Mouse (Mus musculus) limb, embryonic 14.5 days (tissue): ENCODE data around the gene Cldn10. TPM values are rescaled to one million over a fixed set of nuclear protein-coding genes. Genes with fewer than 3 reads are reported as not detected.

Experiments used
- ATAC-seq: fragments of 200-750 bp; cut with Nextera tagmentation; 2 replicates; pipeline ENCODE4 v1.8.0; 2017; ENCODE audit warnings: low read depth, moderate number of reproducible peaks, moderate TSS enrichment; ENCODE audit not compliant: low FRiP score
- DNase-seq: peaks from one replicate; pipeline ENCODE4 v3.0.0-alpha.2; 2015; ENCODE audit warnings: low spot score
- H3K27ac ChIP-seq: fragments of 300-500 bp; sonication (generic); replicated peaks from 2 replicates; pipeline ENCODE4 v1.5.1; 2014; ENCODE audit warnings: low read depth, mild to moderate bottlenecking, low read length, moderate library complexity, mixed read lengths
- H3K27me3 ChIP-seq: fragments of 300-500 bp; sonication (generic); 2 replicates; pipeline ENCODE4 v1.6.1; 2014; ENCODE audit warnings: low read length, mixed read lengths; ENCODE audit not compliant: control insufficient read depth, insufficient read depth
- H3K36me3 ChIP-seq: fragments of 300-500 bp; sonication (generic); 2 replicates; pipeline ENCODE4 v1.6.1; 2014; ENCODE audit warnings: mild to moderate bottlenecking, low read length, moderate library complexity, mixed read lengths; ENCODE audit not compliant: control insufficient read depth, insufficient read depth
- H3K4me1 ChIP-seq: fragments of 300-500 bp; sonication (generic); 2 replicates; pipeline ENCODE4 v1.6.1; 2014; ENCODE audit warnings: antibody characterized with exemption, low read length, mixed read lengths; ENCODE audit not compliant: control insufficient read depth, insufficient read depth
- H3K4me2 ChIP-seq: fragments of 300-500 bp; sonication (generic); replicated peaks from 2 replicates; pipeline ENCODE4 v1.6.1; 2014; ENCODE audit warnings: low read depth, mild to moderate bottlenecking, low read length, moderate library complexity; ENCODE audit not compliant: severe bottlenecking
- H3K4me3 ChIP-seq: fragments of 300-500 bp; sonication (generic); replicated peaks from 2 replicates; pipeline ENCODE4 v1.5.1; 2014; ENCODE audit warnings: low read length
- H3K9ac ChIP-seq: fragments of 300-500 bp; sonication (generic); 2 replicates; pipeline ENCODE4 v1.6.1; 2014; ENCODE audit warnings: mild to moderate bottlenecking, low read depth, low read length, moderate library complexity; ENCODE audit not compliant: severe bottlenecking
- H3K9me3 ChIP-seq: fragments of 300-500 bp; sonication (generic); 2 replicates; pipeline ENCODE4 v1.6.1; 2016; ENCODE audit warnings: low read length; ENCODE audit not compliant: control insufficient read depth
- POLR2A ChIP-seq: fragments of 200-500 bp; IDR thresholded peaks from 2 replicates; pipeline ENCODE4 v1.8.0; 2012; ENCODE audit warnings: inconsistent platforms, mild to moderate bottlenecking, moderate library complexity, borderline replicate concordance; ENCODE audit not compliant: insufficient read depth, insufficient read length; ENCODE audit errors: extremely low read depth
- WGBS: fragments of 180-500 bp; shearing (Covaris S2); extraction: QIAGEN DNeasy Blood & Tissue Kit; methylation state at CpG from one replicate; pipeline ENCODE4 v1.1.7; 2014; 5-methylcytosine and 5-hydroxymethylcytosine counted together
- polyA plus RNA-seq, 2 experiments: library from polyadenylated mRNA; depleted of rRNA in 1 of 2; stranded (reverse) in 1 of 2; unstranded in 1 of 2; fragments of >200 nt; fragmentation: Nextera tagmentation in 1 of 2; extraction: Ambion mirVana in 1 of 2; gene quantifications; 2 replicates each; pipeline versions ENCODE4 v1.2.1 to v1.2.3; 2012 to 2014

Cldn10 gene
- polyA plus RNA-seq (2012; rRNA removed) (0.61 and 0.65 TPM in 2 replicates), polyA plus RNA-seq (2014; fragmentation: Nextera tagmentation; extraction: Ambion mirVana) (1.4 and 1.8 TPM in 2 replicates)

- no peak within 1 kb of the TSS for H3K27ac ChIP-seq
- H3K27me3 ChIP-seq = no peaks in the 10 kb centered on the region
- H3K9me3 ChIP-seq = no peaks in the 10 kb centered on the region
- H3K4me3 ChIP-seq = no peak within 1 kb of the TSS
- ATAC-seq (no peak), DNase-seq (no peak)
- H3K4me2 ChIP-seq = no peak within 1 kb of the TSS
- H3K36me3 ChIP-seq = no peaks in the 10 kb centered on the region
- H3K9ac ChIP-seq = no peak within 1 kb of the TSS
- TF ChIP-seq POLR2A = no peak
- WGBS = 57% methylated on average over 4 of the region's 4 CpGs
- no peaks in the 10 kb centered on the region for H3K4me1 ChIP-seq
Measured at GRCm38 (mm10) chr14:118787621-118788020, at the start of gene Cldn10. Gene Cldn10, plus strand, starts transcription at chr14:118787908.

- Histone ChIP-seq H3K4me1 (no peaks in the 10 kb centered on the region), H3K27me3 (no peaks in the 10 kb centered on the region), H3K9me3 (0 out of 2 replicates have a peak, but pooled peaks cover 3% of the 10 kb centered on the region), H3K4me2 (no peak overlapping the region), H3K27ac (no peak overlapping the region), H3K9ac (no peak overlapping the region), H3K4me3 (no peak overlapping the region), H3K36me3 (no peaks in the 10 kb centered on the region)
- DNase-seq (no peak), ATAC-seq (no peak)
- no peak for TF ChIP-seq POLR2A
Measured at GRCm38 (mm10) chr14:118741780-118742179, 45.9 kb upstream of the Cldn10 start.

GRCm38 (mm10) chr14:118742862-118743261, 44.8 kb upstream of the Cldn10 start:
- TF ChIP-seq POLR2A = no peak
- no peaks in the 10 kb centered on the region for H3K36me3 ChIP-seq
- H3K9ac ChIP-seq = no peak overlapping the region
- no peaks in the 10 kb centered on the region for H3K27me3 ChIP-seq
- DNase-seq = no peak
- no peak overlapping the region for H3K27ac ChIP-seq
- no peak overlapping the region for H3K4me3 ChIP-seq
- ATAC-seq = no peak
- 72% methylated on average over 5 of the region's 5 CpGs for WGBS
- H3K9me3 ChIP-seq = 0 out of 2 replicates have a peak, but pooled peaks cover 3% of the 10 kb centered on the region
- no peaks in the 10 kb centered on the region for H3K4me1 ChIP-seq
- no peak overlapping the region for H3K4me2 ChIP-seq

GRCm38 (mm10) chr14:118749068-118749467, 38.6 kb upstream of the Cldn10 start:
- H3K4me3 ChIP-seq = no peak overlapping the region
- no peaks in the 10 kb centered on the region for H3K9me3 ChIP-seq
- no peaks in the 10 kb centered on the region for H3K27me3 ChIP-seq
- WGBS = 88% methylated on average over 2 of the region's 2 CpGs
- H3K4me1 ChIP-seq = no peaks in the 10 kb centered on the region
- H3K27ac ChIP-seq = no peak overlapping the region
- no peak for DNase-seq
- TF ChIP-seq POLR2A = no peak
- no peak overlapping the region for H3K4me2 ChIP-seq
- no peak overlapping the region for H3K9ac ChIP-seq
- ATAC-seq = no peak
- H3K36me3 ChIP-seq = no peaks in the 10 kb centered on the region

- 48% methylated on average over 4 of the region's 4 CpGs for WGBS
- no peak for ATAC-seq
- no peak for TF ChIP-seq POLR2A
Measured at GRCm38 (mm10) chr14:118749715-118750114, 38.0 kb upstream of the Cldn10 start.

More at GRCm38 (mm10) chr14:118749715-118750114, 38.0 kb upstream of the Cldn10 start:
- no peaks in the 10 kb centered on the region for H3K4me1 ChIP-seq
- DNase-seq = no peak
- H3K9me3 ChIP-seq = no peaks in the 10 kb centered on the region
- no peak overlapping the region for H3K4me3 ChIP-seq
- H3K4me2 ChIP-seq = no peak overlapping the region
- H3K36me3 ChIP-seq = no peaks in the 10 kb centered on the region
- H3K9ac ChIP-seq = no peak overlapping the region
- no peaks in the 10 kb centered on the region for H3K27me3 ChIP-seq
- H3K27ac ChIP-seq = no peak overlapping the region
